Mouse (Mus musculus): ENCODE data around the gene Olfr934.

The Olfr934 gene

DNA sequence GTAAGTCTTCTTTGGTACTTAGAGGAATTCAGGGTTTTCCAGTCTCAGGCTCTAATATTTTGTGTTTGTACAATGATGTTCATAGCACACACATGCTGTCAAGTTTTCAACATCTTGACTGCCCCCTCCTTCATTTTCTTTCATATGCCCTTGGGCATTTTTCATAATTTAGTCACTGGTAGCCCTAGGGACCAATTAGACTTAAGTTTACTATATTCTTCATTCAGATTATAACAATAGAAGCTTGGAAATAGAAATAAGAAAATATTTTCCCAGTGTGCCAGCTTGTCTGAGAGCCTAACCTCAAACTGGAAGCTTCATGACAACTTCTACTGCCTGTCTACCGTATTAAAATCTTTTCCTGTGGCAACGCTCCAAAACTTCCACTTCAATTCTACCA is at the start of gene Olfr934:
Olfr934 (minus strand) TSS at position 101 of the 400 bp plus-strand sequence.
- no peak for DNase-seq (ENCODE audit: low read depth, low spot score)

DNA sequence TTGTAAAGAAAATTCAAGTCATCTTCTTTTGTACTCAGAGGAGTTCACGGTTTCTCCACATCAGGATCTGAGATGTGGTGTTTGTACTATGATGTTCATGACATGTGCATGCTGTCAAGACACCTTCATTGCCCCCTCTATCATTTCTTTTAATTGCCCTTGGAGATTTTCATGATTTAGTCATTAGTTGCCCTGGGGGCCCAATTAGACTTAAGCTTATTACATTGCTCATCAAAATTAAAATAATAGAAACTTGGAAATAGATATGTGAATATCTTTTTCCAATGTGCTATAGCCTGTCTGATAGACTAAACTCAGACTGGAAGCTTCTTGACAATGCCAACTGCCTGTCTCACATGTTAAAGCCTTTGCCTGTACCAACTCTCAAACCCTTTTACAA is 35.2 kb upstream of the Olfr934 start, which contains the start of gene Olfr146:
Olfr146 (minus strand) TSS at position 101 of the 400 bp plus-strand sequence.
- no peak for DNase-seq (ENCODE audit: low read depth, low spot score)

DNA sequence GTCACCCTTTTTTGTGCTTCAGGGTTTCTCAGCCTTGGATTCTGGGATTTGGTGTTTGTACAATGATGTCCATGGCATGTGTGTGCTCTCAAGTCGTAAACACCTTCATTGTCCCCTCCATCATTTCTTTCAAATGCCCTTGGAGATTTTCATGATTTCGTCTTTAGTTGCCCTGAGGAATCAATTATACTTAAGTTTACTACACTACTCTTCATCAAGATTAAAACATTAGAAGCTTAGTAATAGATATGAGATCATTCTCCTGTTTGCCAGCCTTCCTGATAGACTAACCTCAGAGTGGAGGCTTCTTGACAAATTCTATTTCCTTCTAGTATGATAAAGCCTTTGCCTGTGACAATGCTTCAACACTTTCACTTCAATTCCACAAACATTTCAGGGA is 11.5 kb upstream of the Olfr934 start, which contains the start of gene Olfr935:
Olfr935 (minus strand) TSS at position 101 of the 400 bp plus-strand sequence.
- no peak for DNase-seq (ENCODE audit: low read depth, low spot score)

DNA sequence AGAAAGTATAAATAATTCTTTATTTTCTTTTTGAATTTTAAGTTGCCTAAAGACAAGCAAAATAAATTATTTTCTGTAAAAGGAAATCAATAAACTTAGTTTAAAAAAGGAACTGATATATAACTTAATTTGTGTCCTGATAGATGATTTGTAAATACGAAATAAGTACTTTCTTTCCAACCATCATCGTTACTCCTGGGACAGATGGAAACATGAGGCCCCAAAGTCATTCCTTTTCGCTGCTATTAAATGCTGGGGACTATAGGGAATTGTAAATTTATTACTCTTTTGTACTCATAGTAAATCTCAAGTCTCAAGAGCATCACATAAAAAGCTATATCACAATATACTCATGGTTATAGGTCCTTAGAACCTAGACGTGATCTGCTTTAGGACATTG is 16.1 kb downstream of the Olfr934 start, which contains the start of gene Olfr933:
Olfr933 (plus strand) TSS at position 301 of the 400 bp plus-strand sequence.
- no peak for DNase-seq (ENCODE audit: low read depth, low spot score)

DNA sequence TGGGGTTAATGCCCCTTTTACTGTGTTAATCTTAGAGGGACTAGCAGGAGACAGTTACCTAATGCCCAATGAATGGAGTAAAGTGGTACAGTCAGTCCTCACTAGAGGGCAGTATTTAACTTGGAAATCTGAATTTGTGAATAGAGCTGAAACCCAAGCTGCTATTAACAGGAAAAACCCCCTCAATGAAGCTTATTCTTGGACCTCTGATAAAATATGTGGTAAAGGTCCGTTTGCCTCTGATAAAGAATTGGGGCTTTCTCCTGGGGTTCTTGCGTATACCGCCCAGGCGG is 34.0 kb downstream of the Olfr934 start:
- no peak for DNase-seq (ENCODE audit: low read depth, low spot score)

DNA sequence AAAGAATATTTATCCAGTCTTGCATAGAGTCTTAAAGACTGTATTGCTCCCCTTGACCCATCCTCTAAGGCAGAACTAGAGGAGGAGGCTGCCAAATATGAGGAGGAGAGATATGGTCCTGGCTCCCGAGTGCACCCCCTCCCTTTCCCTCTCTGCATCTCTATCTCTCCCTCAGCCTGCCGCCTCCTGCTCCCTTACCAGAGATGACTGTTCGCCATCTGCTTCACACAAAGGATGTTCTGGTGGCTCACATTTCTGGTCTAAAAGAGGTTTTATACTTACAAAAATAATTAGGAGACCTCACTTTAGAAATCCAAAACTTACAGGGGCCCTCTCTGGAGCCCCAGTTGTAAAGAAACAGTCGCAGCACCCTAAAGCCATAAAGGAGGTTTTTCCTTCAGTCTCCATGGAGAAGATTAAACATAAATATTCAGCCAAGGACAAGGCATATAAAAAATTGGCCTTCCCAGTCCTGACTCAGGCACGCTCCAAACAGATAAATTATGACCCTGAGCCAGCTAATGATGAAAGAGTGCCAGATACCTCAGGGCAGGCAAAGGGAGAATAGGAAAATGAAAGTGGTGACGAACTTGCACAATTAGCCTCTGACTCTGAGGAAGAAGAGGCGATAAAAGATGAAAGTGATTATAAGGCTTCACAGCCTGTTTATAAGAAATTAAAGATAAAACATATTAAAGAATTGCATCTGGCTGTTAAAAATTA is 34.6 kb downstream of the Olfr934 start:
- no peak for DNase-seq (ENCODE audit: low read depth, low spot score)

Measured in c-Kit-negative CD71-positive TER-119-positive erythroid progenitor cells, embryonic 14.5 days (primary cell).